Mouse (Mus musculus) embryonic facial prominence, embryonic 10.5 days (tissue): Measurements from ENCODE around the gene Tmem52. TPM values are rescaled to one million over a fixed set of nuclear protein-coding genes. Genes with fewer than 3 reads are reported as not detected.

Experiments
- DNase-seq: peaks from one replicate; pipeline ENCODE4 v3.0.0-alpha.2; 2017; ENCODE audit warnings: low spot score
- H3K27ac ChIP-seq: fragments of 300-500 bp; sonication (generic); replicated peaks from 2 replicates; pipeline ENCODE4 v1.5.1; 2016; ENCODE audit warnings: mild to moderate bottlenecking
- H3K27me3 ChIP-seq: fragments of 300-500 bp; sonication (generic); replicated peaks from 2 replicates; pipeline ENCODE4 v1.6.1; 2016; ENCODE audit warnings: low read depth, mild to moderate bottlenecking; ENCODE audit not compliant: poor library complexity, severe bottlenecking
- H3K36me3 ChIP-seq: fragments of 300-500 bp; sonication (generic); replicated peaks from 2 replicates; pipeline ENCODE4 v1.6.1; 2016; ENCODE audit warnings: mild to moderate bottlenecking, moderate library complexity
- H3K4me1 ChIP-seq: fragments of 300-500 bp; sonication (generic); 2 replicates; pipeline ENCODE4 v1.6.1; 2016
- H3K4me3 ChIP-seq: fragments of 300-500 bp; sonication (generic); 2 replicates; pipeline ENCODE4 v1.5.1; 2016; ENCODE audit warnings: mild to moderate bottlenecking, moderate library complexity
- H3K9me3 ChIP-seq: fragments of 300-500 bp; sonication (generic); 2 replicates; pipeline ENCODE4 v1.6.1; 2016; ENCODE audit warnings: mild to moderate bottlenecking
- WGBS: fragments of 180-500 bp; shearing (Covaris S2); methylation state at CpG from one replicate; pipeline ENCODE4 v1.1.7; 2016; 5-methylcytosine and 5-hydroxymethylcytosine counted together
- polyA plus RNA-seq: library from polyadenylated mRNA; unstranded; fragments of >200 nt; fragmentation: Nextera tagmentation; extraction: Ambion mirVana; gene quantifications from 2 replicates; pipeline ENCODE4 v1.2.1, GENCODE M21; 2016

Tmem52 gene
- polyA plus RNA-seq, 1 experiment from 2014 or later, result not detected

- H3K4me3 ChIP-seq, result no peak overlapping the region
- WGBS, result 24% methylated on average over 28 of the region's 28 CpGs
- H3K9me3 ChIP-seq, result no peaks in the 10 kb centered on the region
These were observed 12.6 kb downstream of the Tmem52 start for GRCm38 (mm10) chr4:155481381-155482124.

GRCm38 (mm10) chr4:155482125-155482480 is 13.2 kb downstream of the Tmem52 start:
- no peaks in the 10 kb centered on the region for H3K9me3 ChIP-seq
- H3K27ac ChIP-seq, result no peak overlapping the region
- 89% methylated on average over 6 of the region's 6 CpGs for WGBS
- H3K36me3 ChIP-seq, result no peaks in the 10 kb centered on the region
- no peak overlapping the region for H3K4me3 ChIP-seq
- DNase-seq, result no peak
- H3K27me3 ChIP-seq, result no peaks in the 10 kb centered on the region
- peaks cover 12% of the 10 kb centered on the region; the same call in 1 of the 2 replicates for H3K4me1 ChIP-seq

More at GRCm38 (mm10) chr4:155481381-155482124, 12.6 kb downstream of the Tmem52 start:
- Histone ChIP-seq H3K36me3 (no peaks in the 10 kb centered on the region), H3K4me1 (peaks cover 7% of the 10 kb centered on the region; the same call in 1 of the 2 replicates), H3K27ac (no peak overlapping the region), H3K27me3 (no peaks in the 10 kb centered on the region)
- peak; percentile 88 for DNase-seq

- WGBS, result 54% methylated on average over 8 of the region's 8 CpGs
- Histone ChIP-seq H3K4me1 (peaks cover 17% of the 10 kb centered on the region), H3K27me3 (no peaks in the 10 kb centered on the region), H3K4me3 (no peak overlapping the region), H3K36me3 (no peaks in the 10 kb centered on the region), H3K27ac (no peak overlapping the region), H3K9me3 (no peaks in the 10 kb centered on the region)
- DNase-seq, result no peak
These were observed 14.0 kb downstream of the Tmem52 start for GRCm38 (mm10) chr4:155482733-155483540.

GRCm38 (mm10) chr4:155485521-155485920 is 16.6 kb downstream of the Tmem52 start:
- Histone ChIP-seq H3K36me3 (no peaks in the 10 kb centered on the region), H3K27me3 (no peaks in the 10 kb centered on the region), H3K4me3 (no peak overlapping the region), H3K9me3 (no peaks in the 10 kb centered on the region), H3K27ac (no peak overlapping the region), H3K4me1 (peaks cover 42% of the 10 kb centered on the region)
- 81% methylated on average over 3 of the region's 3 CpGs for WGBS
- DNase-seq, result no peak

- Histone ChIP-seq H3K4me3 (no peak overlapping the region), H3K4me1 (peaks cover 45% of the 10 kb centered on the region), H3K27me3 (no peaks in the 10 kb centered on the region), H3K27ac (peak overlapping the region; percentile 67), H3K36me3 (no peaks in the 10 kb centered on the region), H3K9me3 (no peaks in the 10 kb centered on the region)
- WGBS, result 42% methylated on average over 3 of the region's 3 CpGs
- no peak for DNase-seq
These were observed 18.8 kb downstream of the Tmem52 start for GRCm38 (mm10) chr4:155487746-155488145.

GRCm38 (mm10) chr4:155488232-155489025 is 19.5 kb downstream of the Tmem52 start:
- peak overlapping the region; percentile 67 for H3K27ac ChIP-seq

GRCm38 (mm10) chr4:155489101-155489970 is 20.4 kb downstream of the Tmem52 start:
- Histone ChIP-seq H3K36me3 (no peaks in the 10 kb centered on the region; the same call in 1 of the 2 replicates), H3K4me3 (0 out of 2 replicates have a peak overlapping the region, but pooled peaks have one; percentile 11), H3K27ac (no peak overlapping the region), H3K27me3 (no peaks in the 10 kb centered on the region), H3K4me1 (peaks cover 61% of the 10 kb centered on the region), H3K9me3 (no peaks in the 10 kb centered on the region)
- WGBS, result 83% methylated on average over 9 of the region's 9 CpGs
- no peak for DNase-seq

More at GRCm38 (mm10) chr4:155488232-155489025, 19.5 kb downstream of the Tmem52 start:
- Histone ChIP-seq H3K36me3 (no peaks in the 10 kb centered on the region), H3K9me3 (no peaks in the 10 kb centered on the region), H3K4me3 (peak overlapping the region; percentile 11; the same call in 1 of the 2 replicates), H3K27me3 (no peaks in the 10 kb centered on the region), H3K4me1 (peaks cover 52% of the 10 kb centered on the region)
- peak; percentile 21 for DNase-seq
- WGBS, result 76% methylated on average over 8 of the region's 8 CpGs

GRCm38 (mm10) chr4:155490456-155490855 is 21.5 kb downstream of the Tmem52 start:
- Histone ChIP-seq H3K9me3 (no peaks in the 10 kb centered on the region), H3K27ac (peak overlapping the region; percentile 100), H3K27me3 (no peaks in the 10 kb centered on the region), H3K36me3 (no peaks in the 10 kb centered on the region; the same call in 1 of the 2 replicates), H3K4me1 (peaks cover 64% of the 10 kb centered on the region), H3K4me3 (peak overlapping the region; percentile 100)
- 36% methylated on average over 5 of the region's 5 CpGs for WGBS
- no peak for DNase-seq

GRCm38 (mm10) chr4:155490990-155491504 is 22.1 kb downstream of the Tmem52 start, which contains the start of gene Gnb1:
Gnb1 (plus strand) TSS chr4:155491361.
- no peaks in the 10 kb centered on the region; the same call in 1 of the 2 replicates for H3K36me3 ChIP-seq
- under 1% methylated on average over 55 of the region's 60 CpGs for WGBS

GRCm38 (mm10) chr4:155491529-155492130 is 22.7 kb downstream of the Tmem52 start:
- H3K4me1 ChIP-seq, result peaks cover 64% of the 10 kb centered on the region
- H3K9me3 ChIP-seq, result no peaks in the 10 kb centered on the region
- under 1% methylated on average over 54 of the region's 54 CpGs for WGBS

More at GRCm38 (mm10) chr4:155490990-155491504, 22.1 kb downstream of the Tmem52 start, which contains the start of gene Gnb1:
- Histone ChIP-seq H3K4me3 (peak within 1 kb of the TSS; percentile 100), H3K27me3 (no peaks in the 10 kb centered on the region), H3K9me3 (no peaks in the 10 kb centered on the region), H3K27ac (peak within 1 kb of the TSS; percentile 100), H3K4me1 (peaks cover 64% of the 10 kb centered on the region)
- peak; percentile 95 for DNase-seq

More at GRCm38 (mm10) chr4:155491529-155492130, 22.7 kb downstream of the Tmem52 start:
- Histone ChIP-seq H3K4me3 (peak overlapping the region; percentile 100), H3K36me3 (peaks cover 4% of the 10 kb centered on the region), H3K27me3 (no peaks in the 10 kb centered on the region), H3K27ac (peak overlapping the region; percentile 100)
- peak; percentile 74 for DNase-seq
